Mouse (Mus musculus) retina, embryonic 14.5 days (tissue): ENCODE measurements around the gene Mknk2.
A peak's percentile ranks its signal among the peaks of the same experiment; 100 is the strongest.
"Not testable (repeated sequence)": the region's sequence is repeated elsewhere in the genome, so short reads cannot be mapped to it uniquely, and the experiment has no call there.

ENCODE experiments used
- DNase-seq: peaks from one replicate; pipeline ENCODE4 v3.0.0-alpha.2; 2015; ENCODE audit warnings: low spot score

Gene Mknk2

GRCm38 (mm10) chr10:80649910-80650309, 28.0 kb downstream of the Mknk2 start:
- DNase-seq: not testable (repeated sequence)

- DNase-seq: no peak
Measured at GRCm38 (mm10) chr10:80646936-80647335, 31.0 kb downstream of the Mknk2 start.

GRCm38 (mm10) chr10:80635345-80635744, 42.6 kb downstream of the Mknk2 start:
- DNase-seq: no peak

- DNase-seq: no peak
Measured at GRCm38 (mm10) chr10:80628925-80629324, 49.0 kb downstream of the Mknk2 start.

- DNase-seq: peak; percentile 58
Measured at GRCm38 (mm10) chr10:80627685-80628084, 50.2 kb downstream of the Mknk2 start.

GRCm38 (mm10) chr10:80625764-80626163, 52.1 kb downstream of the Mknk2 start:
- DNase-seq: no peak

GRCm38 (mm10) chr10:80623457-80624191, 54.3 kb downstream of the Mknk2 start:
- DNase-seq: peak; percentile 55

- DNase-seq: peak; percentile 21
Measured at GRCm38 (mm10) chr10:80622661-80623456, 55.1 kb downstream of the Mknk2 start, which contains the start of gene Csnk1g2. TSS of gene Csnk1g2 (plus strand) at chr10:80622838.

GRCm38 (mm10) chr10:80621940-80622660, 55.8 kb downstream of the Mknk2 start:
- DNase-seq: peak; percentile 100

- DNase-seq: no peak
Measured at GRCm38 (mm10) chr10:80621690-80621939, 56.3 kb downstream of the Mknk2 start.

- no peak for DNase-seq
Measured at GRCm38 (mm10) chr10:80620796-80621689, 56.9 kb downstream of the Mknk2 start.

- DNase-seq: no peak
Measured at GRCm38 (mm10) chr10:80620365-80620764, 57.5 kb downstream of the Mknk2 start.

GRCm38 (mm10) chr10:80619465-80620244, 58.3 kb downstream of the Mknk2 start:
- DNase-seq: no peak

- no peak for DNase-seq
Measured at GRCm38 (mm10) chr10:80618181-80618580, 59.7 kb downstream of the Mknk2 start.
